Mouse (Mus musculus) hindbrain, embryonic 11.5 days (tissue): ENCODE measurements around the gene Zfp57. TPM values are rescaled to one million over a fixed set of nuclear protein-coding genes. Genes with fewer than 3 reads are reported as not detected.

Source experiments
- ATAC-seq: fragments of 200-750 bp; cut with Nextera tagmentation; 2 replicates; pipeline ENCODE4 v1.8.0; 2017; ENCODE audit warnings: mild to moderate bottlenecking, moderate TSS enrichment, moderate library complexity; ENCODE audit not compliant: low FRiP score
- DNase-seq: peaks from one replicate; pipeline ENCODE4 v3.0.0-alpha.2; 2015; ENCODE audit warnings: low spot score
- H3K27ac ChIP-seq: fragments of 300-500 bp; sonication (generic); 2 replicates; pipeline ENCODE4 v1.5.1; 2014; ENCODE audit warnings: mild to moderate bottlenecking, low read depth, low read length
- H3K27me3 ChIP-seq: fragments of 300-500 bp; sonication (generic); 2 replicates; pipeline ENCODE4 v1.6.1; 2014; ENCODE audit warnings: mild to moderate bottlenecking, low read length, moderate library complexity, mixed read lengths; ENCODE audit not compliant: control insufficient read depth, insufficient read depth
- H3K36me3 ChIP-seq: fragments of 300-500 bp; sonication (generic); 2 replicates; pipeline ENCODE4 v1.6.1; 2014; ENCODE audit warnings: mild to moderate bottlenecking, low read length, moderate library complexity, mixed read lengths; ENCODE audit not compliant: control insufficient read depth, insufficient read depth
- H3K4me1 ChIP-seq: fragments of 300-500 bp; sonication (generic); replicated peaks from 2 replicates; pipeline ENCODE4 v1.6.1; 2014; ENCODE audit warnings: low read length, mixed read lengths; ENCODE audit not compliant: control insufficient read depth, insufficient read depth
- H3K4me2 ChIP-seq: fragments of 300-500 bp; sonication (generic); replicated peaks from 2 replicates; pipeline ENCODE4 v1.6.1; 2014; ENCODE audit warnings: mild to moderate bottlenecking, low read depth, low read length
- H3K4me3 ChIP-seq: fragments of 300-500 bp; sonication (generic); 2 replicates; pipeline ENCODE4 v1.5.1; 2014; ENCODE audit warnings: low read depth, low read length
- H3K9ac ChIP-seq: fragments of 300-500 bp; sonication (generic); 2 replicates; pipeline ENCODE4 v1.6.1; 2014; ENCODE audit warnings: low read depth, low read length
- H3K9me3 ChIP-seq: fragments of 300-500 bp; sonication (generic); 2 replicates; pipeline ENCODE4 v1.6.1; 2016; ENCODE audit warnings: low read length; ENCODE audit not compliant: control insufficient read depth
- WGBS: fragments of 180-500 bp; shearing (Covaris S2); extraction: QIAGEN DNeasy Blood & Tissue Kit; methylation state at CpG from one replicate; pipeline ENCODE4 v1.1.7; 2014; 5-methylcytosine and 5-hydroxymethylcytosine counted together
- polyA plus RNA-seq: library from polyadenylated mRNA; unstranded; fragments of >200 nt; fragmentation: Nextera tagmentation; extraction: Ambion mirVana; gene quantifications from 2 replicates; pipeline ENCODE4 v1.2.1, GENCODE M21; 2014

Gene Zfp57
- polyA plus RNA-seq, 1 experiment from 2014 or later, result 153 TPM

DNA sequence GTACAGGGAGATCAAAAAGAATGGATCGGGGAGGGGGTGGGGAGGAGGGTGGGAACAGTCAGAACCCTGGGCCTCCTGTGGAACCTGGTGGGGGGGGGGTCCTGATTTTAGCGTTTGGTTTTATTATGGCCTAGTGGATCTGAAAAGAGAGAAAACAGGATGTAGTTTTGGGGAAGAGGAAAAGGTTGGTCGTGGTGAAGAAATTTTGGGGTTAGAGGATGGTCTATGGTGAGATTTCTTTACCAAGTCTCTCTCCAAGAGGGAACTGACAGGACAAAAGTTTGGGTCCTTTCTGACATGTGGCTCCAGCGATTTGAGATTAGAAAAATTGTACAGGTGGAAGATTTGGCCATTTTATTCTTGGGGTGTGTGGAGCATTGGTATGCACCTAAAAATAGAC lies 50.8 kb downstream of the Zfp57 start:
- ATAC-seq (no peak), DNase-seq (no peak)
- WGBS, result 62% methylated on average over 4 of the region's 4 CpGs
- H3K27me3 ChIP-seq, result peaks cover 4% of the 10 kb centered on the region
- no peak overlapping the region for H3K4me3 ChIP-seq
- H3K4me1 ChIP-seq, result peaks cover 3% of the 10 kb centered on the region
- H3K9ac ChIP-seq, result no peak overlapping the region
- no peak overlapping the region for H3K27ac ChIP-seq
- no peak overlapping the region for H3K4me2 ChIP-seq
- no peaks in the 10 kb centered on the region for H3K9me3 ChIP-seq
- no peaks in the 10 kb centered on the region; the same call in 1 of the 2 replicates for H3K36me3 ChIP-seq

DNA sequence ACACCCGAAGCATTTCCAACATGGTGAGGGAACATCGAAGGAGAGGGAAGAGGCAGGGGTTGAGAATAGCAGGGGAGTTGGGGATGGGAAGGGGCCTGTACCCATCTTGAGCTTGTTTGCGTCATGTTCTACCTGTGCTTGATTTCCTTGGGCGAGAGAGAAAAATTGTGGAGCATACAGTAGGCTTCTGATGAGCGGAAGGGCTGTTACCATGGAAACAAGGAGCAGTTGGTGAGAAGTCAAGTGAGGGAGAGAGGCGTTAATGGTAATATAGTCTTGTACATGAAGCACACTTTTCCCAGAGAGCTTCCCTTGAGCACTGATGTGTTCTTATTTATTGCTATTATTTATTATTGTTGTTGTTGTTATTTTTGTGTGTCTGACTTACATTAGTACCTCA lies 56.0 kb downstream of the Zfp57 start:
- Histone ChIP-seq H3K9me3 (no peaks in the 10 kb centered on the region), H3K4me2 (no peak overlapping the region), H3K4me1 (no peaks in the 10 kb centered on the region), H3K36me3 (no peaks in the 10 kb centered on the region; the same call in 1 of the 2 replicates), H3K4me3 (no peak overlapping the region), H3K27me3 (no peaks in the 10 kb centered on the region), H3K9ac (no peak overlapping the region), H3K27ac (no peak overlapping the region)
- no peak for DNase-seq
- whole genome bisulfite sequencing, result 90% methylated on average over 6 of the region's 6 CpGs
- ATAC-seq, result no peak

Other genes with a start within 250 kb of the Zfp57 start
- not detected in 2 replicates for gene H2-M10.5, start 228.3 kb upstream of the Zfp57 start, polyA plus RNA-seq
- not detected in 2 replicates for gene H2-M10.6, start 189.0 kb upstream of the Zfp57 start, polyA plus RNA-seq
- 34.9 and 35.2 TPM in 2 replicates for gene Trim26, start 164.0 kb upstream of the Zfp57 start, polyA plus RNA-seq
- gene Trim15, start 134.0 kb upstream of the Zfp57 start, polyA plus RNA-seq, result 0.48 and 0.70 TPM in 2 replicates
- gene Trim10, start 131.6 kb upstream of the Zfp57 start, polyA plus RNA-seq, result 6.6 and 6.7 TPM in 2 replicates
- gene Trim40, start 111.0 kb upstream of the Zfp57 start, polyA plus RNA-seq, result not detected in 2 replicates
- gene Trim31, start 103.0 kb upstream of the Zfp57 start, polyA plus RNA-seq, result not detected in 2 replicates
- gene Rnf39, start 58.2 kb upstream of the Zfp57 start, polyA plus RNA-seq, result 0.34 and 1.4 TPM in 2 replicates
- 161 and 165 TPM in 2 replicates for gene Ppp1r11, start 49.4 kb upstream of the Zfp57 start, polyA plus RNA-seq
- gene Znrd1, start 42.6 kb upstream of the Zfp57 start, polyA plus RNA-seq, result 82.8 and 86.9 TPM in 2 replicates
- 9.6 and 9.8 TPM in 2 replicates for gene Znrd1as, start 42.6 kb upstream of the Zfp57 start, polyA plus RNA-seq
- not detected in 2 replicates for gene 2410137M14Rik, start 19.9 kb upstream of the Zfp57 start, polyA plus RNA-seq
- gene H2-M5, start 11.6 kb upstream of the Zfp57 start, polyA plus RNA-seq, result 0.86 and 1.1 TPM in 2 replicates
- gene Mog, start 22.2 kb downstream of the Zfp57 start, polyA plus RNA-seq, result 0.39 and 0.61 TPM in 2 replicates
- gene Gabbr1, start 44.8 kb downstream of the Zfp57 start, polyA plus RNA-seq, result 16.8 and 24.8 TPM in 2 replicates
- gene Olfr90, start 87.3 kb downstream of the Zfp57 start, polyA plus RNA-seq, result 0.06 TPM in 1 of 2 replicates, not detected in the other
- gene Olfr91, start 97.1 kb downstream of the Zfp57 start, polyA plus RNA-seq, result 0.08 TPM in 1 of 2 replicates, not detected in the other
- not detected in 2 replicates for gene Olfr92, start 118.9 kb downstream of the Zfp57 start, polyA plus RNA-seq
- not detected in 2 replicates for gene Olfr93, start 160.3 kb downstream of the Zfp57 start, polyA plus RNA-seq
- gene Ubd, start 192.7 kb downstream of the Zfp57 start, polyA plus RNA-seq, result not detected in 2 replicates
- gene Olfr94, start 199.8 kb downstream of the Zfp57 start, polyA plus RNA-seq, result not detected in 2 replicates
- not detected in 2 replicates for gene Olfr95, start 212.0 kb downstream of the Zfp57 start, polyA plus RNA-seq
- gene Olfr96, start 219.0 kb downstream of the Zfp57 start, polyA plus RNA-seq, result not detected in 2 replicates
- not detected in 2 replicates for gene Olfr97, start 236.2 kb downstream of the Zfp57 start, polyA plus RNA-seq